In the genomic region with DNA sequence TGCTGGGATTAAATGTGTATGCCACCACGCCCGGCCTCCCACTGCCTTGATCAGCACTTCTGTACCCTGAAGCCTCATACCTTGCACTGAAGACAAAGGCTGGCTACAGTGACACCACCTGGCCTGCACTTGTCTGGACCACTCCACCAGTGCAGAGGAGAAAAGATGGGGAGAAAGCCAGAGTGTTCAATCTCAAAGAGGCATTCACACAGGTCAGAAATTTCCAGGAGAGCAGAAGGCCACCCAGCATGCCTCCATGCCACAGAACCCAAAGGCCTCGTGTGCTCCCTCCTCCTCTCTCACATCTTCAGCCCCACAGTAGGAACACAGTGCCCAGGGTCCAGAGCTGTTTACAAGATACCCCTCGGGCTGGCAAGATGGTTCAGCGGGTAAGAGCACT, we compare ENCODE assay signal across 17 mouse cellular contexts.
"Had no signal": no experiment of that assay in that cellular context is flagged by ENCODE, and none has a peak within 500 bp of the region (broad histone marks: within the 10 kb centered on the region; RNA-seq: fewer than 3 reads in every experiment).

No protein-coding gene starts in this region.

- DNase-seq: gastrocnemius, postnatal 10 days; gastrocnemius, postnatal 25 days; heart, adult 18-20 months; heart, postnatal 10 days; heart, postnatal 4 days; kidney, adult 18-20 months; kidney, adult 8-10 months; kidney, postnatal 10 days; kidney, postnatal 25 days; kidney, postnatal 4 days; liver; liver, embryonic 13.5 days; liver, postnatal 0 days had no signal

- ATAC-seq: hindbrain, embryonic 16.5 days; inflammation-experienced regulatory T-cells, adult 6 months; intestine, embryonic 15.5 days; intestine, postnatal 0 days; liver, postnatal 0 days had no signal
